Mouse (Mus musculus): ENCODE measurements at regions not wholly inside any gene's neighbourhood (a gene's known extent, or its start where the extent isn't known, plus 50 kb on each side); places are given as distances from the start of the nearest gene placed in this dataset.

DNA sequence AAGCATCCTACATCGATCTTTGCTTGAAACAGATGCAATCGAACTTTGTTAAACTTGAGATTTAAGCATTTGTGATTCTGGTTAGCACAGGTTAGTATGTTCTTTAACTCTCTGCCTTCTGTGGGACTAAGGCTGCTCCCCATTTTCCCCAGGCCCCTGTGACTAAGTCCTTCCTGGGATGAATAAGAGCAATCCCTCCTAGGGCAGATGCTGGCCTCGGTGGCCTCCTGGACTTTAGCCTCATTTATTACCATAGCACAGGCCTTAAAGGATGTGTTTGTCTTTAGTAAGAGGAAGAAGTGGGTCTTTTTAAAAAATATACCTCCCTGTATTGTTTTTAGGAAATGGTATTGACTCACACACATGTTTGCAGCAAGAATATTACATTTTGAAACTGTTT lies 599.9 kb downstream of the Dok5 start:
- TF ChIP-seq CTCF (IDR thresholded peaks at IDR 0.05; ENCODE audit: borderline replicate concordance, insufficient read depth, low read length) (no peak), POLR2A (IDR thresholded peaks at IDR 0.05; ENCODE audit: low read depth, low read length) (no peak)
